Mouse (Mus musculus): Measurements from ENCODE around the gene Prkcd. TPM values are rescaled to one million over a fixed set of nuclear protein-coding genes. Genes with fewer than 3 reads are reported as not detected.

Gene Prkcd
- 10 to 100 TPM; 51.0 to 55.9 TPM for total RNA-seq (2021)
- long read RNA-seq, experiment 1, transcript Prkcd-207 (18 exons, 2,777 nt), result major isoform, 39 of 50 reads
- long read RNA-seq, experiment 1, partial matches to known transcripts, result 1 of 50 reads
- long read RNA-seq, experiment 1, other reads (novel, unspliced or antisense), result 9 of 50 reads
- long read RNA-seq, experiment 2, transcript Prkcd-207 (18 exons, 2,777 nt), result major isoform, 33 of 47 reads
- long read RNA-seq, experiment 2, partial matches to known transcripts, result 4 of 47 reads
- long read RNA-seq, experiment 2, other reads (novel, unspliced or antisense), result 8 of 47 reads

GRCm38 (mm10) chr14:30625856-30626726 is at the start of gene Prkcd:
Gene Prkcd (minus strand): TSS chr14:30626210.
- DNase-seq (ENCODE audit: low spot score in 2 of 2), result peak; percentile 67

- no peak for DNase-seq (ENCODE audit: low spot score in 2 of 2)
Measured at GRCm38 (mm10) chr14:30674947-30675346, 48.9 kb upstream of the Prkcd start.

- DNase-seq (ENCODE audit: low spot score in 2 of 2), result peak; percentile 91 to 95
Measured at GRCm38 (mm10) chr14:30671986-30672312, 45.9 kb upstream of the Prkcd start.

- peak in 1 of 2 experiments; percentile 22 for DNase-seq (ENCODE audit: low spot score in 2 of 2)
Measured at GRCm38 (mm10) chr14:30671095-30671985, 45.3 kb upstream of the Prkcd start.

- no peak for DNase-seq (ENCODE audit: low spot score in 2 of 2)
Measured at GRCm38 (mm10) chr14:30670161-30670560, 44.2 kb upstream of the Prkcd start.

GRCm38 (mm10) chr14:30666604-30667003 is 40.6 kb upstream of the Prkcd start:
- peak in 1 of 2 experiments; percentile 52 for DNase-seq (ENCODE audit: low spot score in 2 of 2)

- DNase-seq (ENCODE audit: low spot score in 2 of 2), result no peak
Measured at GRCm38 (mm10) chr14:30666061-30666460, 40.1 kb upstream of the Prkcd start.

GRCm38 (mm10) chr14:30655531-30655930 is 29.5 kb upstream of the Prkcd start:
- no peak for DNase-seq (ENCODE audit: low spot score in 2 of 2)

GRCm38 (mm10) chr14:30654691-30655228 is 28.8 kb upstream of the Prkcd start:
- DNase-seq (ENCODE audit: low spot score in 2 of 2), result no peak

- peak; percentile 97 to 99 for DNase-seq (ENCODE audit: low spot score in 2 of 2)
Measured at GRCm38 (mm10) chr14:30653943-30654659, 28.1 kb upstream of the Prkcd start, which contains the start of gene Rft1. Gene Rft1 (plus strand): TSS chr14:30654360.

- peak; percentile 46 to 74 for DNase-seq (ENCODE audit: low spot score in 2 of 2)
Measured at GRCm38 (mm10) chr14:30650969-30651368, 25.0 kb upstream of the Prkcd start.

- DNase-seq (ENCODE audit: low spot score in 2 of 2), result peak in 1 of 2 experiments; percentile 22
Measured at GRCm38 (mm10) chr14:30649745-30650144, 23.7 kb upstream of the Prkcd start.

GRCm38 (mm10) chr14:30648478-30648877 is 22.5 kb upstream of the Prkcd start:
- no peak for DNase-seq (ENCODE audit: low spot score in 2 of 2)

GRCm38 (mm10) chr14:30646486-30646885 is 20.5 kb upstream of the Prkcd start:
- no peak for DNase-seq (ENCODE audit: low spot score in 2 of 2)

- DNase-seq (ENCODE audit: low spot score in 2 of 2), result no peak
Measured at GRCm38 (mm10) chr14:30645066-30645465, 19.1 kb upstream of the Prkcd start.

- no peak for DNase-seq (ENCODE audit: low spot score in 2 of 2)
Measured at GRCm38 (mm10) chr14:30644026-30644425, 18.0 kb upstream of the Prkcd start.

GRCm38 (mm10) chr14:30641748-30642147 is 15.7 kb upstream of the Prkcd start:
- no peak for DNase-seq (ENCODE audit: low spot score in 2 of 2)

GRCm38 (mm10) chr14:30638686-30639085 is 12.7 kb upstream of the Prkcd start:
- no peak for DNase-seq (ENCODE audit: low spot score in 2 of 2)

- DNase-seq (ENCODE audit: low spot score in 2 of 2), result no peak
Measured at GRCm38 (mm10) chr14:30638009-30638408, 12.0 kb upstream of the Prkcd start.

- no peak for DNase-seq (ENCODE audit: low spot score in 2 of 2)
Measured at GRCm38 (mm10) chr14:30637087-30637486, 11.1 kb upstream of the Prkcd start.
